Mouse (Mus musculus) E14TG2a.4 (cell line): ENCODE data around the gene Sf3b4.

Experiments
- H3K27me3 ChIP-seq: 2 replicates; pipeline ENCODE4 v1.6.1; 2014; ENCODE audit warnings: low read length, control low read depth; ENCODE audit not compliant: insufficient read depth
- H3K36me3 ChIP-seq: 2 replicates; pipeline ENCODE4 v1.6.1; 2014; ENCODE audit warnings: low read length, control low read depth; ENCODE audit not compliant: insufficient read depth
- H3K4me1 ChIP-seq: replicated peaks from 2 replicates; pipeline ENCODE4 v1.6.1; 2014; ENCODE audit warnings: low read depth, low read length, control low read depth
- H3K4me3 ChIP-seq: replicated peaks from 2 replicates; pipeline ENCODE4 v1.5.1; 2014; ENCODE audit warnings: mild to moderate bottlenecking, low read length
- H3K9me3 ChIP-seq: 2 replicates; pipeline ENCODE4 v1.6.1; 2014; ENCODE audit warnings: low read length, control low read depth
- CTCF ChIP-seq: conservative IDR thresholded peaks from 2 replicates; pipeline ENCODE4 v1.5.1; 2014; ENCODE audit warnings: low read length
- NANOG ChIP-seq: IDR thresholded peaks from 2 replicates; pipeline ENCODE4 v1.6.1; 2014; ENCODE audit warnings: borderline replicate concordance, low read length, mixed read lengths
- POU5F1 ChIP-seq: IDR thresholded peaks from 2 replicates; pipeline ENCODE4 v1.6.1; 2014; ENCODE audit warnings: low read length, borderline replicate concordance

The Sf3b4 gene

GRCm38 (mm10) chr3:96155501-96155900 lies 16.6 kb upstream of the Sf3b4 start:
- Histone ChIP-seq H3K4me3 (no peak overlapping the region; the same call in 1 of the 2 replicates), H3K9me3 (no peaks in the 10 kb centered on the region), H3K36me3 (peaks cover 51% of the 10 kb centered on the region), H3K4me1 (peaks cover 59% of the 10 kb centered on the region), H3K27me3 (no peaks in the 10 kb centered on the region)
- TF ChIP-seq CTCF (no peak), NANOG (no peak), POU5F1 (no peak)

GRCm38 (mm10) chr3:96159820-96160219 lies 12.3 kb upstream of the Sf3b4 start:
- TF ChIP-seq POU5F1 (no peak), CTCF (no peak), NANOG (no peak)
- Histone ChIP-seq H3K9me3 (no peaks in the 10 kb centered on the region), H3K36me3 (peaks cover 8% of the 10 kb centered on the region), H3K4me1 (peaks cover 80% of the 10 kb centered on the region), H3K27me3 (peaks cover 34% of the 10 kb centered on the region), H3K4me3 (no peak overlapping the region)

GRCm38 (mm10) chr3:96160222-96160802 lies 11.8 kb upstream of the Sf3b4 start:
- peaks cover 36% of the 10 kb centered on the region for H3K27me3 ChIP-seq
- no peaks in the 10 kb centered on the region for H3K9me3 ChIP-seq
- H3K36me3 ChIP-seq = 0 out of 2 replicates have a peak, but pooled peaks cover 3% of the 10 kb centered on the region
- no peak for TF ChIP-seq NANOG
- no peak for TF ChIP-seq CTCF
- TF ChIP-seq POU5F1 = no peak
- H3K4me3 ChIP-seq = peak overlapping the region; percentile 75
- peaks cover 75% of the 10 kb centered on the region for H3K4me1 ChIP-seq

- Histone ChIP-seq H3K4me3 (peak overlapping the region; percentile 75), H3K9me3 (no peaks in the 10 kb centered on the region), H3K4me1 (peaks cover 69% of the 10 kb centered on the region), H3K27me3 (peaks cover 36% of the 10 kb centered on the region), H3K36me3 (no peaks in the 10 kb centered on the region)
- no peak for TF ChIP-seq POU5F1
- no peak for TF ChIP-seq NANOG
- TF ChIP-seq CTCF = no peak
Observed at GRCm38 (mm10) chr3:96160803-96161516, 11.2 kb upstream of the Sf3b4 start.

- TF ChIP-seq POU5F1 = no peak
- TF ChIP-seq CTCF = no peak
- TF ChIP-seq NANOG = no peak
- Histone ChIP-seq H3K36me3 (no peaks in the 10 kb centered on the region), H3K4me3 (peak within 1 kb of the TSS; percentile 75), H3K4me1 (peaks cover 58% of the 10 kb centered on the region), H3K27me3 (peaks cover 36% of the 10 kb centered on the region), H3K9me3 (no peaks in the 10 kb centered on the region)
Observed at GRCm38 (mm10) chr3:96161869-96162840, 10.0 kb upstream of the Sf3b4 start, which contains the start of gene Mtmr11. Gene Mtmr11 (plus strand): TSS chr3:96162004.

- H3K4me1 ChIP-seq = peaks cover 52% of the 10 kb centered on the region
- H3K4me3 ChIP-seq = no peak overlapping the region
- H3K27me3 ChIP-seq = peaks cover 36% of the 10 kb centered on the region
- no peaks in the 10 kb centered on the region for H3K9me3 ChIP-seq
- no peaks in the 10 kb centered on the region for H3K36me3 ChIP-seq
- TF ChIP-seq POU5F1 (no peak), NANOG (no peak), CTCF (no peak)
Observed at GRCm38 (mm10) chr3:96163040-96163439, 9.1 kb upstream of the Sf3b4 start.

GRCm38 (mm10) chr3:96168466-96169158 lies 3.5 kb upstream of the Sf3b4 start:
- H3K9me3 ChIP-seq = no peaks in the 10 kb centered on the region
- H3K36me3 ChIP-seq = peaks cover 22% of the 10 kb centered on the region
- no peak for TF ChIP-seq CTCF
- TF ChIP-seq POU5F1 = no peak
- TF ChIP-seq NANOG = no peak
- H3K4me1 ChIP-seq = peaks cover 36% of the 10 kb centered on the region
- no peak overlapping the region for H3K4me3 ChIP-seq
- peaks cover 13% of the 10 kb centered on the region for H3K27me3 ChIP-seq

- H3K9me3 ChIP-seq = no peaks in the 10 kb centered on the region
- peaks cover 52% of the 10 kb centered on the region for H3K4me1 ChIP-seq
- H3K27me3 ChIP-seq = no peaks in the 10 kb centered on the region
- H3K36me3 ChIP-seq = peaks cover 38% of the 10 kb centered on the region
- peak overlapping the region; percentile 99 for H3K4me3 ChIP-seq
- no peak for TF ChIP-seq POU5F1
- TF ChIP-seq NANOG = no peak
- no peak for TF ChIP-seq CTCF
Observed at GRCm38 (mm10) chr3:96170276-96170675, 1.9 kb upstream of the Sf3b4 start.
